Mouse (Mus musculus): ENCODE data around the gene Ash1l. TPM values are rescaled to one million over a fixed set of nuclear protein-coding genes. Genes with fewer than 3 reads are reported as not detected.
A peak's percentile ranks its signal among the peaks of the same experiment; 100 is the strongest.

The Ash1l gene
- 10.6 and 14.2 TPM in 2 replicates for polyA plus RNA-seq (2012; ENCODE audit: insufficient read depth, insufficient read length, missing spikeins)

GRCm38 (mm10) chr3:88950576-88951326 is at the start of gene Ash1l, which contains the start of gene Dap3:
Gene Ash1l (plus strand): TSS chr3:88950622.
Gene Dap3 (minus strand): TSS chr3:88951181.
- Histone ChIP-seq H3K4me3 (ENCODE audit: insufficient read depth, low read depth, low read length) (peak within 1 kb of the TSS; percentile 97), H3K27ac (replicated peaks; ENCODE audit: low read depth, low read length) (peak within 1 kb of the TSS; percentile 99), H3K4me1 (ENCODE audit: control insufficient read depth, insufficient read depth, insufficient read length, low read length) (no peaks in the 10 kb centered on the region)

DNA sequence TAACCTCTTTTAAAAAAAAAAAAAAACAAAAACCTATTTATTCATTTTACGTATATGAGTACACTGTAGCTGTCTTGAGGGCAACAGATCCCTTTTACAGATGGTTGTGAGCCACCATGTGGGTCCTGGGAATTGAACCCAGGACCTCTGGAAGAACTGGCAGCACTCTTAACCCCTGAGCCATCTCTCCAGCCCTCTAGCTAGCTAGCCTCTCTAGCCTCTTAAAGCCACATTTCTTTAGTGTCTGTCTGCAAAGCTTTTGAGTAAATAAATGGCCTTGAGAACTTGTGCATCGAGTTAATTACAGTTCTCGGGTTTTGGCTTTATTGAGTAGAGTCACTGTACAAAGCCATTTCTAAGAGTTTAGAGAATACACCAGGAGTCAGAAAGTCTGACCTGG is 45.6 kb upstream of the Ash1l start:
- Histone ChIP-seq H3K4me1 (ENCODE audit: control insufficient read depth, insufficient read depth, insufficient read length, low read length) (no peaks in the 10 kb centered on the region), H3K27ac (replicated peaks; ENCODE audit: low read depth, low read length) (no peak overlapping the region), H3K4me3 (ENCODE audit: insufficient read depth, low read depth, low read length) (no peak overlapping the region)

DNA sequence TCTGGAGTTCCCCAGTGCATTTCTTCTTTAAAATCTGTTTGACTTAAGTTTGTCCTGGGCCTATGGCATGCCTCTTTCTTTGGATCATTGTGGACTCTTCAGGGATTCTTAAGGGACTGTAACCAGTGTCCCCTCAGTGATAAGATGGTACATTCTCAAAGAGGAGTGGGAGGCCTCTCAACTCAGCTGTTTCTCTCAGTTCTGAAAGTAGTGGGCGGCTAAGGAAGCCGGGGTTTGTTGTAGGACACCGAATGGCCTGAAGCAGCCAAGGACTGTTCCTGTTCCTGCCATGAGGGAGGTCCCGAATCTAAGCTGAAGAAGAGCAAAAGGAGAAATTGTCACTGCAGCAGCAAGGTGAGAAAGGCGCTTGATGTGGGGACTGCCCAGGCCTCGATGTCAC is 45.2 kb upstream of the Ash1l start:
- no peak overlapping the region for H3K27ac ChIP-seq (replicated peaks; ENCODE audit: low read depth, low read length)
- H3K4me1 ChIP-seq (ENCODE audit: control insufficient read depth, insufficient read depth, insufficient read length, low read length) = no peaks in the 10 kb centered on the region
- H3K4me3 ChIP-seq (ENCODE audit: insufficient read depth, low read depth, low read length) = no peak overlapping the region

DNA sequence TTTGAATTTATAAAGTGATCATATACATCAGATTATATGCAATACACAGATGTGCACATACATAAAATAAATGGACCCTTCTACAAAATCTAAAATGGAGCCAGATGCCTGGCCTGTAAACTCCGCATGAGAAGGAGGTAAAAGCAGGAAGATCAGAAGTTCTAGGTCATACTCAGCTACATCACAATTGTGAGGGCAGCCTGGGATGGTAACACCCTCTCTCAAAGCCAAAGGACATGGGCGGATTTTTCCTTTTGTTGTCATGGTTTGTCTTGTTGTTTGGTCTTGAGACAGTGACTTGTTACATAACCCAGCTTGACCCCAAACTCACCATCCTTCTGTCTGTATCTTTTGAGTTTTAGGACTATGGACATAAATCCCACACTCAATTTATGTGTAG is 44.7 kb upstream of the Ash1l start:
- H3K27ac ChIP-seq (replicated peaks; ENCODE audit: low read depth, low read length) = no peak overlapping the region
- no peak overlapping the region for H3K4me3 ChIP-seq (ENCODE audit: insufficient read depth, low read depth, low read length)
- H3K4me1 ChIP-seq (ENCODE audit: control insufficient read depth, insufficient read depth, insufficient read length, low read length) = no peaks in the 10 kb centered on the region

DNA sequence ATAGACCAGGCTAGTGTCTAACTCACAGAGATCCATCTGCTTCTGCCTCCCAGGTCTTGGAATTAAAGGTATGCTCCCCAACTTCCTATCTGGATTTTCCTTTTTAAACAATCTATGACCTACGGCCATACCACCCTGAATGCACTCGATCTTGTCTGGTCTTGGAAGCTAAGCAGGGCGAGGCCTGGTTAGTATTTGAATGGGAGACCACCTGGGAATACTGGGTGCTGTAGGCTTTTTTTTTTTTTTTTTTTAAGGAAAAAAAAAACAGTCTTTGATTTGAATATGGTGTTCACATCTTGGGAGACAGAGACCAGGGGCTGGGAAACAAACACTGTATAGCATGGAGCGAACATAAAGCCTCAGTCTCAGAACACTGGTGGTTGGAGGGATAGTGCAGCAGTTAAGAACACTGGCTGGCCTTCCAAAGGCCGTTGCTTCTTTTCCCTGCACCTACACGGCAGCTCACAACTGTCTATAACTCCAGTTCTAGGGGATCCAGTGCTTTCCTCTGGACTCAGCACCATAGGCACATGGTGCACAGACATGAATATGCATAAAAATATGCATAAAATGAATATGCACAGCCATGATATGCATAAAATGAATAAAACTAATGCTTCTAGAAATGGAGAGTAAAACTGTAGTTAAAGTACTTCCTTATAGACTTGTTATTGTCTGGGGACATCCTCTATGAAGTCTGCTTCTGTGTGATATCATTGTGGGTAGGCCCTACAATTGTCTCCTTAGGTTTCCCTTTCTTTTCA is 43.8 kb upstream of the Ash1l start:
- H3K4me1 ChIP-seq (ENCODE audit: control insufficient read depth, insufficient read depth, insufficient read length, low read length) = no peaks in the 10 kb centered on the region
- no peak overlapping the region for H3K4me3 ChIP-seq (ENCODE audit: insufficient read depth, low read depth, low read length)
- no peak overlapping the region for H3K27ac ChIP-seq (replicated peaks; ENCODE audit: low read depth, low read length)

DNA sequence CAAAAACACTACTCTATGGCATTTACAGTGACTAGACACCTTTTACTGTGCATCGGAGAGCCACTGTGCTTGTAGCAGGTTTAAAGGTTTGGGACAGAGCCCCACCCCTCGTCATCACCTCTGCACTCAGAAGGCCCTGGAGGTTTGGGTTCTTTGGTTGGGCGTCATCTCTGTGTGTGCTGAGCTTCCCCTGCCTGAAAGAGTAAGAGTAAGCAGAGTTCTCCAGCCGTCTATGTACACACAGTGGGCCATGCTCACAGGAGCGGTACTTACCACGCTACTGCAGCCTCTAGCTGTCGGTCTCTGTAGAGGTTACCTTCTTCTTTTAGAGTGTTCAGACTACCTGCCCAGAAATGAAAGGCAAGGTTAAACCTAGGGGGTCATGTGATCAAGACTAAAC is 37.8 kb upstream of the Ash1l start:
- Histone ChIP-seq H3K27ac (replicated peaks; ENCODE audit: low read depth, low read length) (no peak overlapping the region), H3K4me3 (ENCODE audit: insufficient read depth, low read depth, low read length) (0 out of 2 replicates have a peak overlapping the region, but pooled peaks have one; percentile 17), H3K4me1 (ENCODE audit: control insufficient read depth, insufficient read depth, insufficient read length, low read length) (no peaks in the 10 kb centered on the region)

- peak within 1 kb of the TSS; percentile 97 for H3K27ac ChIP-seq (replicated peaks; ENCODE audit: low read depth, low read length)
- H3K4me1 ChIP-seq (ENCODE audit: control insufficient read depth, insufficient read depth, insufficient read length, low read length) = no peaks in the 10 kb centered on the region
- peak within 1 kb of the TSS; percentile 90 for H3K4me3 ChIP-seq (ENCODE audit: insufficient read depth, low read depth, low read length)
Observed at GRCm38 (mm10) chr3:88913511-88914383, 36.7 kb upstream of the Ash1l start, which contains the start of gene Msto1. Gene Msto1 (minus strand): TSS chr3:88913999.

DNA sequence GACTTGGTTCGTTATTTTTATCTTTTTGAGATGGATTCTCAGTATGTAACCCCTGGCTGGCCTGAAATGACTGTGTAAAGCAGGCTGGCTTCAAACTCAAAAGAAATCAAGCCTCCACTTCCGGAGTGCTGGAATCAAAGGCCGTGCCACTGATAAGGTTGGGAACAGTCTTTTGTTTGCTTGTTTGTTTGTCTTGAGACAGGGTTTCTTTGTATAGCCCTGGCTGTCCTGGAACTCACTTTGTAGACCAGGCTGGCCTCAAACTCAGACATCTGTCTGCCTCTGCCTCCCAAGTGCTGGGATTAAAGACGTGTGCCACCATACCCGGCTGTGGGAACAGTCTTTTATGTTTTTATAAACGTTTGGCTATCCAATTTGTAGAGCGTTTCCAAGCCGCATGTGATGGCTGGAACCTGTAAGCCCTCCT is 36.0 kb upstream of the Ash1l start:
- Histone ChIP-seq H3K4me1 (ENCODE audit: control insufficient read depth, insufficient read depth, insufficient read length, low read length) (no peaks in the 10 kb centered on the region), H3K4me3 (ENCODE audit: insufficient read depth, low read depth, low read length) (peak overlapping the region; percentile 90)

GRCm38 (mm10) chr3:88918981-88919380 is 31.4 kb upstream of the Ash1l start:
- Histone ChIP-seq H3K4me3 (ENCODE audit: insufficient read depth, low read depth, low read length) (no peak overlapping the region), H3K4me1 (ENCODE audit: control insufficient read depth, insufficient read depth, insufficient read length, low read length) (no peaks in the 10 kb centered on the region), H3K27ac (replicated peaks; ENCODE audit: low read depth, low read length) (no peak overlapping the region)

More for the DNA sequence above, 36.0 kb upstream of the Ash1l start:
- peak overlapping the region; percentile 97 for H3K27ac ChIP-seq (replicated peaks; ENCODE audit: low read depth, low read length)

GRCm38 (mm10) chr3:88921411-88921810 is 29.0 kb upstream of the Ash1l start:
- Histone ChIP-seq H3K27ac (replicated peaks; ENCODE audit: low read depth, low read length) (no peak overlapping the region), H3K4me1 (ENCODE audit: control insufficient read depth, insufficient read depth, insufficient read length, low read length) (no peaks in the 10 kb centered on the region), H3K4me3 (ENCODE audit: insufficient read depth, low read depth, low read length) (no peak overlapping the region)

DNA sequence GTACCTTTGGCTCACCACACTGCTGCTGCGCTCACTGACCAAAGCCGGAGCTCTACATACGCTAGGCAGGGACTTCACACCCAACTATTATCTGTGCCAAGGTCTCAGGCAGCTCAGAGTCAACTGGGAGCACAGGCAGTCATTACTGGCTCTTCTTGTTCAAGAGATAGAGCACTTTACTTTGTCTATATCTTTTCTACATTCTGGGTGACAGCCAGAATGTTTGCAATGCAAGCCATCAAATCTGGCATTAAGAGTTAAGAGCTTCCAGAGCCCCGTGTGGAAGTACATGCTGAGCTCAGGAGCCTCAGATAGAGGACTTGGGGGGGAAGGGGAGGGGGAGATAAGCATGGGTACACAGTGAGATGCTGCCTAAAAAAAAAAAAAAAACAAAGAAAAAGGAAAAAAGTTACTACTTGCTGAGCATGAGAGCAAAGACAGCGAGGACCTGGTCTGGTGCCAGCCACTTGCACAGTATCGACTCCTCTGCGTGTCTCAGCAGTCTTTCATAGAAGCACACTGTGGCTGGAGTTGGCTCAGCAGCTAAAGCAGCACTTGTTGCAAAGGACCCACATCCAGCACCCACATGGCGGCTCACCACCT is 26.3 kb upstream of the Ash1l start:
- Histone ChIP-seq H3K27ac (replicated peaks; ENCODE audit: low read depth, low read length) (no peak overlapping the region), H3K4me3 (ENCODE audit: insufficient read depth, low read depth, low read length) (no peak overlapping the region), H3K4me1 (ENCODE audit: control insufficient read depth, insufficient read depth, insufficient read length, low read length) (no peaks in the 10 kb centered on the region)

- no peak overlapping the region for H3K4me3 ChIP-seq (ENCODE audit: insufficient read depth, low read depth, low read length)
- H3K27ac ChIP-seq (replicated peaks; ENCODE audit: low read depth, low read length) = no peak overlapping the region
Observed at GRCm38 (mm10) chr3:88925651-88926050, 24.8 kb upstream of the Ash1l start.

GRCm38 (mm10) chr3:88929501-88929900 is 20.9 kb upstream of the Ash1l start:
- H3K27ac ChIP-seq (replicated peaks; ENCODE audit: low read depth, low read length) = no peak overlapping the region
- H3K4me1 ChIP-seq (ENCODE audit: control insufficient read depth, insufficient read depth, insufficient read length, low read length) = no peaks in the 10 kb centered on the region
- H3K4me3 ChIP-seq (ENCODE audit: insufficient read depth, low read depth, low read length) = no peak overlapping the region

More at GRCm38 (mm10) chr3:88925651-88926050, 24.8 kb upstream of the Ash1l start:
- no peaks in the 10 kb centered on the region for H3K4me1 ChIP-seq (ENCODE audit: control insufficient read depth, insufficient read depth, insufficient read length, low read length)

DNA sequence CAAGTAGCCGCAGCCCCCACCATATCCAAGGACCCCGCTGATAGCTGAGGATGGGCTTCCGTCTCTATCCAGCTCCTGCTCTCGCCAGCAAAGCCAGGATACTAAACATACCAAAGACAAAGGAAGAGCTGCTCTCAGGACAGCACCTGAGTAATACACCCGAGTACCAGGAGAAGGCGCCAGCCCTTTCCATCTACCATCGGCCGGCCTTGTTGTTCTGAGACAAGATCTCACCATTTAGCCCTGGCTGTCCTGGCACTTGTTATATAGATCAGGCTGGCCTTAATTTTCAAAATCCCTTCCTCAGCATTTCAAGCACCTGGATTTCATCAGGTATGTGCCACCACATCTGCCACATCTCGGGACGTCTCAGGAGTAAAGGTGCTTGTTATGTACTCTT is 11.4 kb upstream of the Ash1l start:
- Histone ChIP-seq H3K4me3 (ENCODE audit: insufficient read depth, low read depth, low read length) (no peak overlapping the region), H3K4me1 (ENCODE audit: control insufficient read depth, insufficient read depth, insufficient read length, low read length) (no peaks in the 10 kb centered on the region)

More for the DNA sequence above, 11.4 kb upstream of the Ash1l start:
- no peak overlapping the region for H3K27ac ChIP-seq (replicated peaks; ENCODE audit: low read depth, low read length)
